Mouse (Mus musculus) layer of hippocampus, postnatal 10 days (tissue): ENCODE data around the gene Vmn1r151. TPM values are rescaled to one million over a fixed set of nuclear protein-coding genes. Genes with fewer than 3 reads are reported as not detected.
"Not testable (repeated sequence)": the region's sequence is repeated elsewhere in the genome, so short reads cannot be mapped to it uniquely, and the experiment has no call there.

ENCODE experiments used
- DNase-seq, 2 experiments: peaks; one replicate each; pipeline ENCODE4 v3.0.0; 2021; ENCODE audit warnings: low spot score in 2 of 2
- long read RNA-seq: library from polyadenylated mRNA; stranded (forward); transcript quantifications from one replicate; pipeline ENCODE4 v2.0.0, GENCODE M21; 2023
- total RNA-seq, 2 experiments: library from RNA; stranded (reverse); gene quantifications; 2 replicates each; pipeline ENCODE4 v1.2.3; 2021

Vmn1r151 gene
- total RNA-seq = not detected
- long read RNA-seq = 0 reads

- DNase-seq = not testable (repeated sequence)
Observed at GRCm38 (mm10) chr7:22499578-22499977, at the start of gene Vmn1r151. Vmn1r151 (minus strand) TSS chr7:22499678.

GRCm38 (mm10) chr7:22534787-22535186 lies 35.3 kb upstream of the Vmn1r151 start, which contains the start of gene Gm8677:
Gm8677 (minus strand) TSS chr7:22534887.
- not testable (repeated sequence) for DNase-seq

GRCm38 (mm10) chr7:22522667-22523066 lies 23.2 kb upstream of the Vmn1r151 start, which contains the start of gene Vmn1r152:
Vmn1r152 (plus strand) TSS chr7:22522967.
- not testable (repeated sequence) for DNase-seq

DNA sequence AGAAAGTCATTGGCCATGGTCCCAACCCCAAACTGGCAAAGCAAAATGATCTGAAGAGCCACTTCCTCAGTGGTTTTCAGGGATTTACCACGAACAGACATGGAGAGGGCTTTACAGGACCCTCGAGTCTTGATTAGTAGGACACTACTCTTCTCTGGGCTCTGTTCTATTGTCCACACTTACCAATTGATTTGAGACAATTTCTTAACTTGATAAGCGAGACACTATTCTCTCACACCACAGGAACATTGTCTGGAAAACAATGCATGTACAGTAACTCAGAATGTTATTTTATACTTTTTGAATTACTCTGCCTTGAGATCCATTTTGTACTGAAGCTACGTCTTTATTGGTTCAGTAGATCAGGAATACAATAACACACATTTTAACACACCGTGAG lies 35.5 kb downstream of the Vmn1r151 start, which contains the start of gene Gm10665:
Gm10665 (minus strand) TSS at position 101 of the 400 bp plus-strand sequence.
- not testable (repeated sequence) for DNase-seq

Other genes starting within 250 kb of the Vmn1r151 start
- gene Gm4187, start 170.0 kb downstream of the Vmn1r151 start, total RNA-seq = not detected
- not detected for gene Gm8660, start 128.6 kb downstream of the Vmn1r151 start, total RNA-seq
- not detected for gene Vmn1r148, start 86.1 kb downstream of the Vmn1r151 start, total RNA-seq
- not detected for gene Vmn1r149, start 61.4 kb downstream of the Vmn1r151 start, total RNA-seq
- gene Gm10665, start 35.6 kb downstream of the Vmn1r151 start, total RNA-seq = not detected
- gene Vmn1r152, start 23.3 kb upstream of the Vmn1r151 start, total RNA-seq = not detected
- not detected for gene Gm8677, start 35.2 kb upstream of the Vmn1r151 start, total RNA-seq
- not detected for gene Gm4201, start 65.7 kb upstream of the Vmn1r151 start, total RNA-seq
- not detected for gene Gm4565, start 88.4 kb upstream of the Vmn1r151 start, total RNA-seq
- not detected for gene Vmn1r155, start 158.3 kb upstream of the Vmn1r151 start, total RNA-seq
- not detected for gene Gm8693, start 192.6 kb upstream of the Vmn1r151 start, total RNA-seq
- not detected for gene Gm4567, start 220.0 kb upstream of the Vmn1r151 start, total RNA-seq